Mouse (Mus musculus) C2C12 (cell line): ENCODE data around the gene 2900011O08Rik.

Experiments used
- CEBPB ChIP-seq: IDR thresholded peaks from one replicate; pipeline ENCODE4 v1.6.1; 2011; ENCODE audit warnings: low read depth, mild to moderate bottlenecking, control low read depth, moderate library complexity
- CTCF ChIP-seq: IDR thresholded peaks from one replicate; pipeline ENCODE4 v1.5.1; 2011; ENCODE audit not compliant: control insufficient read depth, insufficient read depth, insufficient read length
- FOSL1 ChIP-seq: IDR thresholded peaks from one replicate; pipeline ENCODE4 v1.8.0; 2011; ENCODE audit warnings: mild to moderate bottlenecking, low read length; ENCODE audit not compliant: poor library complexity, insufficient read depth, severe bottlenecking
- MAX ChIP-seq: IDR thresholded peaks from one replicate; pipeline ENCODE4 v1.6.1; 2011; ENCODE audit warnings: mild to moderate bottlenecking, control low read depth
- USF1 ChIP-seq: IDR thresholded peaks from one replicate; pipeline ENCODE4 v1.6.1; 2011; ENCODE audit warnings: low read depth, mild to moderate bottlenecking, control low read depth, moderate library complexity

GRCm38 (mm10) chr16:14147712-14148111 lies 161.3 kb downstream of the 2900011O08Rik start:
- TF ChIP-seq CTCF (no peak), FOSL1 (no peak), MAX (no peak), CEBPB (no peak), USF1 (no peak)
